Mouse (Mus musculus) midbrain, embryonic 10.5 days (tissue): ENCODE results near the gene Prss21. TPM values are rescaled to one million over a fixed set of nuclear protein-coding genes. Genes with fewer than 3 reads are reported as not detected.
A peak's percentile ranks its signal among the peaks of the same experiment; 100 is the strongest.

ENCODE experiments used
- DNase-seq: peaks from one replicate; pipeline ENCODE4 v3.0.0-alpha.2; 2017; ENCODE audit warnings: low spot score
- H3K27ac ChIP-seq: fragments of 300-500 bp; sonication (generic); replicated peaks from 2 replicates; pipeline ENCODE4 v1.5.1; 2016; ENCODE audit warnings: mild to moderate bottlenecking
- H3K27me3 ChIP-seq: fragments of 300-500 bp; sonication (generic); 2 replicates; pipeline ENCODE4 v1.6.1; 2016; ENCODE audit warnings: low read depth, mild to moderate bottlenecking; ENCODE audit not compliant: poor library complexity, severe bottlenecking
- H3K36me3 ChIP-seq: fragments of 300-500 bp; sonication (generic); 2 replicates; pipeline ENCODE4 v1.6.1; 2016; ENCODE audit warnings: mild to moderate bottlenecking, moderate library complexity
- H3K4me1 ChIP-seq: fragments of 300-500 bp; sonication (generic); 2 replicates; pipeline ENCODE4 v1.6.1; 2016
- H3K4me3 ChIP-seq: fragments of 300-500 bp; sonication (generic); 2 replicates; pipeline ENCODE4 v1.5.1; 2016; ENCODE audit warnings: mild to moderate bottlenecking, moderate library complexity
- H3K9me3 ChIP-seq: fragments of 300-500 bp; sonication (generic); replicated peaks from 2 replicates; pipeline ENCODE4 v1.6.1; 2016; ENCODE audit warnings: mild to moderate bottlenecking
- WGBS: fragments of 180-500 bp; shearing (Covaris S2); methylation state at CpG from one replicate; pipeline ENCODE4 v1.1.7; 2016; 5-methylcytosine and 5-hydroxymethylcytosine counted together
- polyA plus RNA-seq: library from polyadenylated mRNA; unstranded; fragments of >200 nt; fragmentation: Nextera tagmentation; extraction: Ambion mirVana; gene quantifications from 2 replicates; pipeline ENCODE4 v1.2.1, GENCODE M21; 2016

Prss21 gene
- polyA plus RNA-seq, 1 experiment from 2014 or later: not detected

GRCm38 (mm10) chr17:23843141-23843811, 24.6 kb upstream of the Prss21 start:
- 46% methylated on average over 23 of the region's 23 CpGs for WGBS
- peaks cover 11% of the 10 kb centered on the region for H3K4me1 ChIP-seq
- peaks cover 16% of the 10 kb centered on the region; the same call in 1 of the 2 replicates for H3K27me3 ChIP-seq
- H3K4me3 ChIP-seq: peak overlapping the region; percentile 45
- no peaks in the 10 kb centered on the region for H3K36me3 ChIP-seq
- no peaks in the 10 kb centered on the region for H3K9me3 ChIP-seq
- H3K27ac ChIP-seq: no peak overlapping the region
- no peak for DNase-seq

DNA sequence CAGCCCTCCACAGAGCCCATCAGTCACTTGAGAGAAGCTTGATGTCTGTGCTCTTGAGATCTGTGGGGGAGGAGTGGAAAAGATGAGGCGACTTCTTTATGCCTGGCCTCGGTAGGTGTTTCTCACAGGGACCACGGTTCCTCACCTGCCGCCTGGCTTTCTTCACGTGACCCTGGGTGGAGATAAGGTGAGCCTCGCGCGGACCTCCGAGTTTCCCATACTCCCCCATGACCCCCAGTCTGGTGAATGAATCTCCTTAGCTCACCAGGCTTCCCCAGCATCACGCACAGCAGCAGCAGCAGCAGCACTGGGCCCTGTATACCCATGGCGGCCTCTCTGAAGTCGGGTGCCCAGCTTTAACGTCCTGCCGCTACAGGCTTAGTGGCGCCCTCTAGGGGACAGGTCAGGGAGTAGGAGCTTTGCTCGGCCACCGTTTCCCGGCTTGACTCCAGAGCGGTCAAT, 24.0 kb upstream of the Prss21 start, which contains the start of the genes Prss32 and Prss41:
Gene Prss32 (plus strand): TSS at position 44 of the 462 bp plus-strand sequence.
Gene Prss41 (minus strand): TSS at position 361 of the 462 bp plus-strand sequence.
- Histone ChIP-seq H3K36me3 (no peaks in the 10 kb centered on the region), H3K4me1 (peaks cover 11% of the 10 kb centered on the region), H3K4me3 (peak within 1 kb of the TSS; percentile 45), H3K27me3 (peaks cover 16% of the 10 kb centered on the region; the same call in 1 of the 2 replicates), H3K9me3 (no peaks in the 10 kb centered on the region), H3K27ac (no peak within 1 kb of the TSS)
- WGBS: 15% methylated on average over 19 of the region's 19 CpGs
- peak; percentile 67 for DNase-seq

- Histone ChIP-seq H3K9me3 (no peaks in the 10 kb centered on the region), H3K36me3 (no peaks in the 10 kb centered on the region), H3K4me3 (no peak overlapping the region), H3K4me1 (no peaks in the 10 kb centered on the region), H3K27ac (no peak overlapping the region), H3K27me3 (no peaks in the 10 kb centered on the region)
- WGBS: 51% methylated on average over 2 of the region's 2 CpGs
- no peak for DNase-seq
Measured at GRCm38 (mm10) chr17:23850028-23850427, 17.8 kb upstream of the Prss21 start.

GRCm38 (mm10) chr17:23850853-23851749, 16.8 kb upstream of the Prss21 start:
- H3K9me3 ChIP-seq: no peaks in the 10 kb centered on the region
- peak overlapping the region; percentile 13 for H3K27ac ChIP-seq
- 63% methylated on average over 18 of the region's 19 CpGs for WGBS
- H3K4me3 ChIP-seq: no peak overlapping the region
- no peaks in the 10 kb centered on the region for H3K4me1 ChIP-seq
- no peaks in the 10 kb centered on the region for H3K36me3 ChIP-seq
- peak; percentile 76 for DNase-seq
- no peaks in the 10 kb centered on the region for H3K27me3 ChIP-seq

DNA sequence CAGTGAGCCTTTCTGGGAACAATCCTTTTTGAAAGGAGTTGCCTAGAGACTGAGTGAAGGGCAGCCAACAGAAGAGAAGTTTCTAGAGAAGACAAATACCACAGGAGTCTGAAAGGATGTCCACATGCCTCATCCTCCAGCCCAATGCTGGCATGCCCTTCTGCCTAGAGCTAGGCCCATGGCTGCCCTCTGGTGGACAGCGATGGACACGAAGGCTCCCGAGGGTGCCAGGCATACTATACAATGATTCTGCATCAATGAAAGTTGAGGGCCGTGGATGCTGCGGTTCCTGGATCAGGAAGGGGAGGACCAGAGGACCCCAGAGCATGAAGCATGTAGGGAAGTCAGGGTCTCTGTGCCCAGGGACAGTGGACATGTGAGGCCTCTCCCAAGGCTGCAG, 14.6 kb upstream of the Prss21 start:
- Histone ChIP-seq H3K4me3 (no peak overlapping the region), H3K4me1 (no peaks in the 10 kb centered on the region), H3K27ac (no peak overlapping the region), H3K9me3 (no peaks in the 10 kb centered on the region), H3K36me3 (no peaks in the 10 kb centered on the region), H3K27me3 (no peaks in the 10 kb centered on the region)
- peak; percentile 58 for DNase-seq
- 33% methylated on average over 5 of the region's 5 CpGs for WGBS

GRCm38 (mm10) chr17:23854229-23854765, 13.6 kb upstream of the Prss21 start:
- Histone ChIP-seq H3K27me3 (no peaks in the 10 kb centered on the region), H3K4me3 (no peak overlapping the region), H3K9me3 (no peaks in the 10 kb centered on the region), H3K27ac (no peak overlapping the region), H3K36me3 (no peaks in the 10 kb centered on the region), H3K4me1 (no peaks in the 10 kb centered on the region)
- 85% methylated on average over 10 of the region's 10 CpGs for WGBS
- no peak for DNase-seq

GRCm38 (mm10) chr17:23857193-23857592, 10.7 kb upstream of the Prss21 start:
- Histone ChIP-seq H3K36me3 (no peaks in the 10 kb centered on the region), H3K27ac (no peak overlapping the region), H3K4me1 (no peaks in the 10 kb centered on the region), H3K4me3 (no peak overlapping the region), H3K9me3 (no peaks in the 10 kb centered on the region), H3K27me3 (no peaks in the 10 kb centered on the region)
- WGBS: 88% methylated on average over 6 of the region's 6 CpGs
- no peak for DNase-seq

DNA sequence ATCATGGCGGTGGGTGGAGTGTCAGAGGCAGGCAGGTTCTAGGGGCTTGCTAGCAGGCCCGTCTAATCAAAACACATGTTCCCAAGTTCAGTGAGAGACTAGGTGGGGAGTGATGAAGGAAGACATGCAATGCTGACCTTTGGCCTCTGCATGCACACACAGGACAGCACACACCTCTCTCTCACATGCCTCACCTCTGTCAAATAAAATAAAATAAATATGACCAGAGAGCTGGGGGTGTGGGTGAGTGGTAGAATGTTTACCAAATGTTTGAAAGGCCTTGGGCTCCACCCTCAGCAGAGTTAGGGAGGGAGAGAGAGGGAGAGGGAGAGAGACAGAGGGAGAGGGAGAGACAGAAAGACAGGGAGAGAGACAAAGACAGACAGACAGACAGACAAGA, 9.9 kb upstream of the Prss21 start:
- Histone ChIP-seq H3K4me1 (no peaks in the 10 kb centered on the region), H3K4me3 (no peak overlapping the region), H3K27me3 (no peaks in the 10 kb centered on the region), H3K27ac (no peak overlapping the region), H3K9me3 (no peaks in the 10 kb centered on the region), H3K36me3 (no peaks in the 10 kb centered on the region)
- WGBS: 87% methylated on average over 2 of the region's 2 CpGs
- DNase-seq: no peak

GRCm38 (mm10) chr17:23862926-23863325, 4.9 kb upstream of the Prss21 start:
- Histone ChIP-seq H3K27me3 (no peaks in the 10 kb centered on the region), H3K4me1 (no peaks in the 10 kb centered on the region), H3K4me3 (no peak overlapping the region), H3K36me3 (no peaks in the 10 kb centered on the region), H3K9me3 (no peaks in the 10 kb centered on the region), H3K27ac (no peak overlapping the region)
- no peak for DNase-seq
- 83% methylated on average over 4 of the region's 4 CpGs for WGBS

DNA sequence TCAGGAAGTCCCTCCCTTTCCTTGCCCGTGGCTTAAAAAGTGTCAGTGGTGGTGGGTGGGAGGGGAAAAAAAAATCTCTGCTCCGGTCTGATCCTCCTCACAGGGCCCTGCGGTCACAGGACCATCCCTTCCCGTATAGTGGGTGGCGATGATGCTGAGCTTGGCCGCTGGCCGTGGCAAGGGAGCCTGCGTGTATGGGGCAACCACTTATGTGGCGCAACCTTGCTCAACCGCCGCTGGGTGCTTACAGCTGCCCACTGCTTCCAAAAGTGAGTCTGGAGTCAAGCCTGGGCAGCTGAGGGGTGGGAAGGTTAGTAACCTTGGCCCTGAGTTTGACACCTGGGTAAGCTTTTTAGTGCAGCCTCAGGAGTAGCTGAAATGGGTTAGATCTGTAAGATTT, 657 bp downstream of the Prss21 start:
- no peak overlapping the region for H3K27ac ChIP-seq
- no peaks in the 10 kb centered on the region for H3K4me1 ChIP-seq
- H3K27me3 ChIP-seq: no peaks in the 10 kb centered on the region
- no peak for DNase-seq
- H3K36me3 ChIP-seq: no peaks in the 10 kb centered on the region
- no peaks in the 10 kb centered on the region for H3K9me3 ChIP-seq
- WGBS: 87% methylated on average over 11 of the region's 11 CpGs
- H3K4me3 ChIP-seq: no peak overlapping the region

DNA sequence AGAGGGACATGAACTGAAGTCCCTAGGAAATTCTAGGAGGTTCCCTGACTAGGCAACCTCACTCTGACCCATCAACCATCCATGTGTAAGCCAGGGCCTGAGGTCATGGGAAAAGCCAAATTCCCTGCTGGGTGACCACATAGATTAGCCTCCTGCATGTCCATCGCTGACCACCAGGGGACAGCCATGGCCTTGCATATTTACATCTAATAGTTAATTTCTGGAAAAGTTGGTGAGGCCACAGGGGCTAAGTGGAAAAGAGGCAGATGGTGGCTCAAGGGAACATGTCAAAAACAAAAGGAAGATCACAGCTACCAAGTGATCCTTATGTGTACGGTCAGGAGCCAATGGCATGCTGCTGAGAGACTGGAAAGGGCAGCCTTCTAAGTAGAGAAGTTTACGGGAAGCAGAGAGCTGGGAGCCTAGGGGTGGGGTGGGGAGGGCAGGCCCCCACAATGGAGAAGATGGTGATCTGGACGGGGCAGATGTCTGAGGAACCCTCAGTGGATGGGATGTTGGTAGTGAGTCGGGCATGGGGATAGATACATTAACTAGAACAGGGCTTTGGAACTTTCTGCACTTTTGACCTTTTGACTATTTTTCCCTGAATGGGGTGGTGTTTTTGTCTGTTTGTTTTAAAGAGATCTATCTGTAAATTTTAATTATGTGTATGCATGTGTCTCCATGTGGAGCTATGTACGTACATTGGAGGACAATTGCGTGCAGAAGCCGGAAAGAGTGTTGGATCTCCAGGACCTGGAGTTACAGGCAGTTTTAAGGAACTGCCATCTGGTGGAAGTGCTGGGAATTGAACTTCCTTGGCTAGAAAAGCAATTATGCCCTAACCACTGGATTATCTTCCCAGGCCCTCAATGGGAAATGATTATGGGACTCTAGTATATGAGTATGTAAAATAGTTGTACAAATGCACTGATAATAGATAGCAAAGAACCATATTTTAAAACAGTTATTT, 6.3 kb downstream of the Prss21 start:
- H3K4me1 ChIP-seq: peaks cover 8% of the 10 kb centered on the region
- WGBS: 55% methylated on average over 8 of the region's 8 CpGs
- no peaks in the 10 kb centered on the region for H3K9me3 ChIP-seq
- no peak overlapping the region for H3K4me3 ChIP-seq
- no peaks in the 10 kb centered on the region for H3K36me3 ChIP-seq
- H3K27ac ChIP-seq: no peak overlapping the region; the same call in 1 of the 2 replicates
- DNase-seq: peak; percentile 62
- no peaks in the 10 kb centered on the region for H3K27me3 ChIP-seq

GRCm38 (mm10) chr17:23876741-23877140, 8.9 kb downstream of the Prss21 start:
- H3K27me3 ChIP-seq: no peaks in the 10 kb centered on the region
- no peak for DNase-seq

More at GRCm38 (mm10) chr17:23876741-23877140, 8.9 kb downstream of the Prss21 start:
- no peak overlapping the region for H3K27ac ChIP-seq
- 66% methylated on average over 3 of the region's 3 CpGs for WGBS
- peaks cover 8% of the 10 kb centered on the region for H3K4me1 ChIP-seq
- no peaks in the 10 kb centered on the region for H3K9me3 ChIP-seq
- H3K36me3 ChIP-seq: no peaks in the 10 kb centered on the region
- H3K4me3 ChIP-seq: no peak overlapping the region
